Mouse (Mus musculus): ENCODE measurements around the gene Nacc2.
A peak's percentile ranks its signal among the peaks of the same experiment; 100 is the strongest.

The Nacc2 gene

DNA sequence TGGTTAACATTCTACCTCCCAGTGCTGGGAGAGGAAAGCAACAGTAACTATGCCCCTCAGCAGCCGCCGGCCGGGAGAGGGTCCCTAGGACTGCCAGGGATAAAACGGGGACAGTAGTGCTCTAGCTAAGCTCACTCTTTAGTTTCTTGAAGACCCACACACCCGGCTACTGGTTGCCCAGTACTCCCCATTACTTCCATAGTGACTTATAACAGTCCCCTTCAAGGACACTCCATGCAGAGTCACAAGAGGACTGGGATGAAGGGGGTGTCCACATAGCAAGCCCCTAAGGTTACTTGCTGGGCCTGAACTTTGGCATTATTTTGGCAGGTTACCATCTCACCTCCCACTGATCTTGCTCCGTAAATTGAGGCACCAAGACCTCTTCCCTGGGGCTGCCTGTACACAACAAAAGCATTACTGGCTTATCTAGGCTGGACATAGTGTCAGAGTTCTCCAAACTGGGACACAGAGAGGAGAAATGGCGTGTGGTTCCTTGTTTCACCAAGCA, 16.1 kb upstream of the Nacc2 start:
- DNase-seq = no peak

DNA sequence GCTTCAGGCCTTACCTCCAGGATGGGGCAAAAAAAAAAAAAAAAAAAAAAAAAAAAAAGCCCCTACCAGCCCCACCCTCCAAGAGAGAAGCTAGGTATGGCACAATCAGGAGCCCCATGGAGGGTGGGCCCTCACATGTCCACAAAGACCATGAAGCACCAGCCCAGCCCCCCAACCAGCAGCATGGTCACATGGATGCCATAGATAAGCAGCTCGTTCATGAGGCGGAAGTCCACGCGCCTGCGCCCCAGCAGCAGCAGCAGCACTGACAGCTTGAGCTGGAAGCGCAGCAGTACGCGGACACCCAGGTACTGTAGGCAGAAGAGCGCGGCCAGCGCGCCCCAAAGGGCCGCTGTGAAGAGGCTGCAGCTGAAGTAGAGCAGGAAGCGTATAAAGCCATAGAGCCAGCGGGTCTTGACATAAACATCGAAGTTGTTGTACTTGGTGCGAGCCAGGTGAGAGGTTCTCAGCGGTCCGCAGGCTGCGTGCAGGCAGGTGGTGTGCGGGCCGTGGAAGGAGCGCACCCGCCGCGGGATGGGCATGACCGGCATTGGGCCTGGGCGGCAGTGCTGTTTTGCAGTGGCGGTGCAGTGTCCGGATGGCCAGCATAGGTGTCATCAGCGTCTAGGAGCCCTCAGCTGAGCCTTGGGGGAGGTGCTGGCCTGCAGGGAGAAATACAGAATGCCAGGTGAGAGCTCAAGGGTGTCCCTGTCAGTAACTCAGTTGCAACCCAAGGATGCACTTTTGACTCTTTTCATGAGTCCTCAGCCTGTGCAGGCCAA, 15.4 kb upstream of the Nacc2 start:
- DNase-seq = peak in 1 of 2 experiments; percentile 37

DNA sequence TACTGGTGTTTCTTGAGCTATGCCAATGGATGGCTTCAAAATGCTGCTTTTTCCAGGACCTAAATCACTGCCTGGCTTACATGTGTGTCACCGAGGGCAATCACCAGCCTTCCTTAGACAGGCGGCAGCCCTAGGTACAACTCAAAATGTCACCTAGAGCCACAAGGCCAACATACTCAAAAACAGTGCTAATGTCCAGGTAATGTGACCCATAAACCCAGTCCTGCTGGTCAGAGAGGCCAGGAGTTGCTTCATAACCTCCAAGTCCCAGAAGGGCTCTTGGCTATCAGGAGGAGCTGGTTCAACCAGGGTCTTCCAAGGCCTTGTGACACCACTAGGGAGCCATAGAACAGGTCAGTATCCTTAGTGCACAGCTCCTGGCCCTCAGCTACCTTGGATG, 11.6 kb upstream of the Nacc2 start:
- DNase-seq = no peak

DNA sequence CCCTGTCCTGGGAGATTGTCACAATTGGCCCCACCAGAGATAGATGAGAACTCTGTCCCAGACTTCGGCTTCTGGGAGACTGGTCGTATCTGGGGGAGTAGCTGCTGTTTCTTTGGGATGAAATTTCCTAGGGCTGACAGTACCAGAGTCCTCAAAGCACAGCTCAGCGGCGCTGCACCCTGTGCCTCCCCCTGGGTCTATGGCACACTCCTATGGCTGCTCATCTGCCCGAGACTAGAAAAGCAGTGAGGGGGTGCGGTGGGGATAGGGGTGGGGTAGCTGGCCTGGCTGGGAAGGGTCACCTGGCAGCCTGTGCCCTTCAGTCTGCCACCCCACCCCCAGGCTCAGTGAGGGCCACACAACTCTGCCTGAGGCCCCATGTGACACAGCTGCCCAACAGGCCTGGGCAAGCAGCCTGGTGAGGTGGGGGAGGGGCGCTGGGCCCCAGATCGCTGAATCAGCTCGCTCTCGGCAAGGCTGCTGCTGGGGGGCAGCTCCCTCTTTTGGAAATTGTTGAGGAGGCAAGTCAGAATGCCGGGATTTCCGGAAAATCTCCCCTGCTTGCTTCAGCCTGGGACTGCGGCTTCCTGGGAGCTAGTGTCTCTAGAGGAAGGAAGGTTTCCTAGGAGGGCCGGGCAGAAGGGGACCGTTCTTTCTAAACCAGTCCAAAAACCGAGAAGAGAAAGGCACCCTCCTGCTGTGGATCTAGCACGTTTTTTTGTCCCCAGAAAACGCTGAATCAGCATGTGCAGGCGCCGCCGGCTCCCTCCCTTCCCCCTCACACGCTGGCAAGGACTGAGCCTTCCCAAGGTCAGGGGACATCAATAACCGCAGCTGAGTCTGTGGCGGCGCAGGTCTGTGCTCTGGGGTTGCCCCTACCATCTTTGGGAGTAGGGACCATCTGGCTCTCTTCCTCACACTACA, 9.9 kb upstream of the Nacc2 start:
- peak; percentile 11 to 41 for DNase-seq

DNA sequence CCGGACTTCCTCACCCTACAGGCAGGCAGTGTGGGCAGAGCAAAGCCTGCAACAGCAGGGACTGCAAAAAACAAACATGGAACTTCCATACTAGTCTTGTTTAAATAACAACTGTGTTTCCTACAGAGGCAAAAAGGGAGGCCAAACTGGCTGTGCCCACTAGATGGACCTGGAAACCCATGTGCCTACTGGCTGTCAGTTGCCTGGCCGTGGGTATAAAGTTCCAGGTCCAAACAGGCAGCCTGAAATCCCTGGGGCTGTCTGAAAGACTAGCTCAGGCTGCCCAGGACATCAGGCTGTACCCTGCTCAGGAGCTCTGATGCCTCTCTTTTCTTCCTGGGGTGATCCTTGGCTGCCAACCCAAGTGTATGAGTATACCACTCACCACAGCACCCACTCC, 8.3 kb upstream of the Nacc2 start:
- DNase-seq = no peak

DNA sequence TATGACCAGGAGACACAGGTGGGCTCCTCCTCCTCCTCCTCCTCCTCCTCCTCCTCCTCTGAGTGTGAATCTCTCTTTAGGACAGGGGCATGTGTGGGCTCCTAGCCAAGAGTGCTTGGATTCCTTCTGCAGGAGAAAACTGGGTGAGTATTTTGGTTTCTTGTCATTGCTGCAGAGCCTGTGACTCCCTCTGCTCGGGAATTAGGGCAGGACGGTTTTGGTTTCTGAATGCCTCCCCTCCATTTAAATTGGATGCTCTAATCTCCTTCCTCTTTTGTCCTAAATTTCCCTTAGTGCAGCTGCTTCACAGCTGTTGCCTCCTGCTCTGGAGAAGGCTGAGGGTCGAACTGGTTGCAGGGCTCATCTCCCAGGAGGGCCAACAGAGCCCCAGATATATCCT, 6.9 kb upstream of the Nacc2 start:
- no peak for DNase-seq

DNA sequence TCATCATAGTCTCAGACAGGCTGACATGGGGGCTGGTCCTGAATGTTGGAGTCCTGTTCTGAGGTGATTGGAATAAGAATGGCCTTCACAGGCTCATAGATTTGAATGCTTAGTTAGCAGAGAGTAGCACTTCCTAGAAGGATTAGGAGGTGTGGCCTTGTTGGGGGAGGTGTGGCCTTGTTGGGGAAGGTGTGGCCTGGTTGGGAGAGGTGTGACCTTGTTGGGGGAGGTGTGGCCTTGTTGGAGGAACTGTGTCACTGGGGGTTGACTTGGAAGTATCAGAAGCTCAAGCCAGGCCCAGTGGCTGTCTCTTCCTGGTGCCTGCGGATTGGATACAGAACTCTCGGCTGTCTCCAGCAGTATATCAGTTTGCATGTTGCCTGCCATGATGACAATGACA, 6.3 kb upstream of the Nacc2 start:
- DNase-seq = no peak

DNA sequence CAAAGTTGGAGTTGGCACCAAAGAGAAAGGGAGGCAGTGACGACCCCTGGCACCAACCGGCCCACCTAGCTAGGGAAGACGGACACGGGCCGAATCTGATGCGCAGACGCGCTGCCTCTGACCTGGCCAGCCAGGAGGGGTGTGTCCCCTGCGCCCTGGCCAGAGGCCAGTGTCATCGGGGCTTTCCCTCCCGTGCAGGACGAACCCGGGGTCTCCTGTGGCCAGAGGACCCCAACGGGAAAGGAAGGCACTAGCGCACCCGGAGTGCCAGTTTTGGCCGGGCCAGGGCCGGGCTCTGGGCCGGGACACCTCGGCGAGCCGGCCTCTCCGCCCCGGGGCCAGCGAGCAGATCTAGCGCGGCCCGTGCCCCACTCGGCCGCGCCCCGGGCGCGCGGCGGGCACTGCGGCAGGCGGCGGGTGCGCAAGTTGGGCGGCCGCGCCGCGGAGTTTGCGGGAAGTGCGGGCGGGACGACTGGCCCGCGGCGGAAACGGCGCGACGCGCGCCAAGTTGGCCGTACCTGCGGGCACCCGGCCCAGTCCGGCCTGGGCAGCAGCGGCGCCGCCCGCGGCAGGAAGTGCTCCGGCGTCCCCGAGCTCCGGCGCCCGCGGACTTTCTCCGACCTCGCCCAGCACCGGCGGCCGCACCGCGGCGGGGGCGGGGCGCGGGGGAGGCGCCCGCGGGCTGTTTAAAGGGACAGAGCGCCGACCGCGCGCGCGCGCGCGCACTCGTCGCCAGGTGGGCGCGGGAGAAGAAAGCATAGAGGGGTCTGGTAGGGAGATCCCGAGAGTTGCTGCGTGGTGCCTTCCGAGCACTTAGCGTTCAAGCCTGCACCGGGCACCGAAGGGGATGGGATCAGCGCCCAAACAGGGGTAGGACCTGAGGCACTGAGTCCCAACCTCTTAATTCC, 595 bp downstream of the Nacc2 start:
- peak; percentile 15 to 20 for DNase-seq

DNA sequence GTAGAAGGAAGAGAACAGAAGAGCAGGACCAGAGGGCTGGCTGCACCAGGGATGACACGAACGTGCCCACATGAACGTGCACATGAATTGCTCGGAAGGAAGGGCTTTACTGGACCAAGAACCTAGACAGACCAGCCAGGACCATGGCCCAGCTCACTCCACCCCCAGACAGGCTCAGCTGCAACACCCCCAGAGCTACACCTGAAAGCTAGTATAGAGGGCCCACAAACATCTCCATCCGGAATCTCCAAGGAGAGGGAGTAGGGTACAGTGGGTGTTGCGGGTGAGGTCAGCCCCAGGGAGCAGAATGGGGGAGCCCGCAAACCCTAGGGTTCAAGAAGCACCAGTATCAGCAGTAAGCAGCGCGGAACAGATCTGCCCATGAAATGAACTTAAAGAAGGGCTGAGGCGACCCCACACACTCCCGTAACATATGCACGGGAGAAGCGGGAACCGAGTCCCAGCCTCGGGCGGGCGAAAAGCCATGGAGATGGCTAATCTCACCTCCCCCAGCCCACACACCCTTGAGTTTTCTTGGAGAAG, 1.4 kb downstream of the Nacc2 start:
- no peak for DNase-seq

DNA sequence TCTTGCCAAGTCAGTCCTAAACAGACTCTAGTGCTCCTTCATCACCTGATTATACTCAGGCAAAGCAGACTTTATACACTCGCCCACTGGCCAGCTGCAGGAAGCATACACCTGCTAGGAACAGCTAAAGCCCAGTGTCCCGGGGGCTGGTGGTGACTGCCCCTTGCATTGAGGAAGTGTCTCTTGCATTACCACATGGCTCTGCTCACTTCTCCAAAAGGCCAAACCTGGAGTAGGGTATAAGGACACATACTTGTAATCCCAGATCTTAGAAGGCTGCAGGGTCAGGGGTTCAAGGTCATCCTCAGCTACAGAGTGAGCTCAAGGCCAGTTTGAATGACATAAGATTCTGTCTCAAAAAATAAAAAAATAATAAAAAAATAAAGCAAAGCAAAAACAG, 3.4 kb downstream of the Nacc2 start:
- no peak for DNase-seq

DNA sequence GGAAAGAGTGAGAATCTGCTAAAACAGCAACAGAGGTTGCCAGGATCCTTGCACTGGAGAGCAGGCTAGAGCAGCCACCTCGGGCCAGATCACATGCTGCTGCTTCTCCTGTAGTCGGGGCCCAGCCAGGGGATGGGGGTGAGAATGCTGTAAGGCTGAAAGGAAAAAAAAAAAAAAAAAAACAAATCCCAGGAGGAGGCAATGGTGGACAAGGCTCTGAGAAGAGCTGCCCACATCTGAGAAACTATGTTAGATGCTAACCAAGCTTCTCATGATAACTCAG, 3.8 kb downstream of the Nacc2 start:
- no peak for DNase-seq

DNA sequence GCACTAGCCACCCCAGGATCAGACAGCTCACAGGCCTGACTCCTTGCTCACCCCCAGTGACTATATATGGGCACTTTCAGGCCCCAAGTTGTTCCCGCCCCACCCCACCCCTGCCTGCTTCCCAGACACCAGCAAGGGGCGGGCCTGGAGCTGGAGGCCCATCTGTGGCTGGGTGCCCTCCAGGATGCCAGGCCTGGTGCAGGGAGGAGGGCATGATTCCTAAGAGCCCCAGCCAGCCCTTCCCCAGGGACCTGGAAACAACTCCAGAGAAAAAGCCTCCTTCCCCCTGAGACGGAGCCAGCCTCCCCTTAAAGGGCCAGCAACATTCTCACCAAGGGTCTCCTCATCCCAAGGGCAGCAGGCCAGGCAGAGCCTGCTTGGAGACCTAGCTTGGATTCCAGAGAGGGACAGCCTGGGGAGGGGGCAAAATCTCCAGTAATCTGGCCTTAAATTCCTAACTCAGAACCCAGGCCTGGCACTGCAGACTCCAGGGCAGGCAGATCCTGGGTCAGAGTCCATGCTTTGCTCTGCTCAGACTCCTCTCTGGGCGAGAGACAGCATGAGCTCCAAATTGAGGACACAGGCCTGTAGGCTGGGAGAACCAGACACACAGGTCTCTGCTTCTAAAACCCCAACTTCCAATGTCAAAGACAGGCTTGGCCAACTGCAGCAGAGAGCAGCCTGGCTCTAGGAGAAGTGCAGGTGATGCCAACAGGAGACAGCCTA, 4.3 kb downstream of the Nacc2 start:
- no peak for DNase-seq

DNA sequence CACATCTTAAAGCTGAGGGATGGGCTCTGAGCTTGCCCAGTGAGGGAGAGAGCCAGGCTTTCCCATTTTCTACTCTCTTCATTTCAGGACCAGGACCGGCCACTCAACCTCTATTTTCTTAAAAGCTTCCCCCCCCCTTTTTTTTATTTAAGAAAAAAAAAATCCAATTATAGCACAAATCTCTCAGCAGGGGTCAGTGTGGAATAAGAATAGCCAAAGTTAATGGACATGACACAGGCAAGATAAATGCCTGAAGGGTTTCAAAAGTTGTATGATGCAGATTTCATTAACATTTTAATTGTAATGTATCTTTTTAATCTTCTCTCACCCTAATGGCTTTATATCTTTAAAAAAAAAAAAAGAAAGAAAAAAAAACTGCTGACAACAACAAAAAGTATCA, 5.4 kb downstream of the Nacc2 start:
- no peak for DNase-seq

DNA sequence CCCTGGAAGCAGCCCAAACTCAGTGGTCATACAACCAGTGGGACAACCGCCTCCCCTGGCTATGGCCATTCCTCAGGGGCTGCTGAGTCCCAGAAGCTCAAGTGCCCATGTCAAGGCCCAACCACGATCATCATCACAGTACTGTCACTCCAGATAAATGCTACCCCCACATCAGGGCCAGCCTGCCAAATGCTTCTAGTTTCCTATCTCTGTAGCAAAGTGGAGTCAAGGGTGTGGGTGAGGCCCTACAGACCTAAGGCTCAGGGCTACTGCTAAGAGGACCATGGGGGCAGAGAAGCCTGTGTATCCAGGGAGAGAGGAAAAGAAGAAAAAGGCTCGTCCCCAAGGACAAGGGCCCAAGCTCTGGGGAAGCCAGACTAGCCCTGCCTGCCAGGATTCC, 6.5 kb downstream of the Nacc2 start:
- no peak for DNase-seq

DNA sequence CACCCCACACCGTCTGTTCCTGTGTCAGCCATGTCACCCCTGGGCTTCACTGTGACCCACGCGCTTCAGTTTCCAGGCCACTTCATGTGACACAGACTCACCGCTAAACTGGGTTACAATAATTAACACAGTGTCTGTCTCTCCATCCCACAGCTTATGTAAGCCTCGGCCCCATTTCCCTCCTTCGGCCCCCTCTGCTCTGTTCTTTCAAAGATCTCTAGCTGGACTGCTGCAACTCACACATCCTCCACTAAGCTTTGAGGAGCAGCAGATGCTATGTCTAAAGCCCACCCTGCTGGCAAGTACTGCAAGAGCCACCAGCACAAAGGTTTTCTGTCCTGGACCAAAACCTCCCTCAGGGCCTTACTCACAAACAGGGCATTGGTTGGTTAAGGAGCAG, 7.8 kb downstream of the Nacc2 start:
- no peak for DNase-seq

DNA sequence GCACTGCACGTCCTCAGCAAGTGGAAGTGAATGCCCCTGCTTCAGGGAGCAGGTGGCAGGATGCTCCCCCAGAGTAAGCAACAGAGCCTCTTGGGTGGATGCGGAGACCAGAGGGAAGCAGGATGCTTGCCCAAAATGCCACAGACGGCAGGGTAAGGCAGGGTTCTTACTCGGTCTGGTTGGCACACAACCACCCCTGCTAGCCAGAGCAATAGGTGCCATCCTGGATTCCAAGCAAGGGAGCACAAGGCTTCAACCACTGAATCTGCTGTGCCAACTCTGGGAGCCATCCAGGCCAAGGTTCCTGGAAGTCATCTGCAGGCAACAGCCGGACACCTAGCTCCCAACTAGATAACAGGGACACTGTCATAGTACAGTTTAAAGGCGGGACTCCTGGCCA, 14.8 kb downstream of the Nacc2 start:
- no peak for DNase-seq

DNA sequence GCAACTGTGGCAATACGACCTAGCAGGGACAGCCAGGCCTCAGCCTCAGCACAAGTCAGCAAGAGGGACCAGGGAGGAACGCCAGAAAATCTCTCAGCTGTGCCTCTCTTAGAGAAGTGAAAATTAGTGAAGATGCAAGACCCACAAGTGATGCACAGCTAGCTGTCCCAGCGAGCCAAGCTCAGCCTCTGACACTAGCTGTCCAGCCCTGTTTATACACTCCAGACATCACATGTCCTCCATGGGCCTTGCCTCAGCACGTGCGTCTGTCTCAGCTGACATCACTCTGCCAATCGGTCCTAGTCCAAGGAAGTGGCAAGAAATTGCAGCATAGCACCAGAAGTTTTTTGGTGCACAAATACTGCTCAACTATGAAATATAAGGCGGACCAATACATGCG, 16.0 kb downstream of the Nacc2 start:
- DNase-seq = no peak

DNA sequence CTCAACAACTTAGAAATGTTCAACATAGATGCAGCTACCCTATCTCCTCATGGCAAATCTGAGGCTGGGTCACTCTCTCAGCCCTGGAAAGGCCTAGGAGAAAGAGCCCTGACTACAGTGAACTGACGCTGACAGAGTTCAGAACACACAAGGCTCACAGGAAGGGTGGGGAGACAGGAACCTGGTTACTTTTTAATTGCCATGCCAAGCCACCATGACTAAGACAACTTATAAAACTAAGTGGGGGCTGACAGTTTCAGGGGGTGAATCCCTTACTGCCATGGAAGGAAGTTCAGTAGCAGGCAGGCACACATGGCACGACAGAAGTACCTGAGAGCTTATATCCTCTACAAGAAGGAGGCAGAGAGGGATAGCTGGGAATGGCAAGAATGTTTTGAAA, 16.8 kb downstream of the Nacc2 start:
- DNase-seq = no peak

DNA sequence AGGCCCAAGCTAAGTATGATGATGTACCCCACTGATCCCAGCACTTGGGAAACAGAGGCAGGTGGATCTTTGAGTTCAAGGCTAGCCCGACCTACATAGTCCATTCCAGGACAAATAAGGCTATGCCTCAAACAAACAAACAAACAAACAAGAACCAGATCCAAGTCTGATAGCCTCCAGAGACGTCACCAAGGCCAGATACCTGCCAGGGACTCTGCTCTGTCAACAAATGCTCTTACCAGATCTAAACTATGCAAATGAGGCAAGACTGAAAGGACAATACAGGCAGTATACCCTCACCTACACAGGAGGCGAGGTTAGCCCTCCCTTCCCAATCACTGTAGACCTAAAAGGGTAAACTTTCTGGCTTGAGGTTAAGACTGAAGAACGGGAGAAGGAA, 22.7 kb downstream of the Nacc2 start:
- DNase-seq = no peak

DNA sequence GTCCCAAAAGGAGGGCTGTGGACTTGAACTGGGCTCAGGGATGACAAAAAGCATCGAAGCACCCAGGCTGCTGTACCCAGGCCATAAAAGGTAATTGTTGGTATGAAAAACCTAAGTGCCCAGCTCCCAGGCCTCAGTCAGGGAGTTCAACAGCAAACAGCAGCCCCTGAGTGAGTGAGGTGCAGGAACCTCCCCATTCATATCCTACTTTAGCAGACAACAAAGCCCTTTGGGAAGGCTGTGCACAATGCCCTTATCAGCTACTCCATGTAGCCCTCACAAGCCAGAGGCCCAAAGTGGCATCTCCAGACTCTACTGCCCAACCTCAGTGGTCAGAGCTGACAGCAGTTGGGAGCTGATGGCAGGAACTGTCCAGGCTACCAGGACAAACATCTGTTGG, 23.2 kb downstream of the Nacc2 start:
- DNase-seq = no peak

DNA sequence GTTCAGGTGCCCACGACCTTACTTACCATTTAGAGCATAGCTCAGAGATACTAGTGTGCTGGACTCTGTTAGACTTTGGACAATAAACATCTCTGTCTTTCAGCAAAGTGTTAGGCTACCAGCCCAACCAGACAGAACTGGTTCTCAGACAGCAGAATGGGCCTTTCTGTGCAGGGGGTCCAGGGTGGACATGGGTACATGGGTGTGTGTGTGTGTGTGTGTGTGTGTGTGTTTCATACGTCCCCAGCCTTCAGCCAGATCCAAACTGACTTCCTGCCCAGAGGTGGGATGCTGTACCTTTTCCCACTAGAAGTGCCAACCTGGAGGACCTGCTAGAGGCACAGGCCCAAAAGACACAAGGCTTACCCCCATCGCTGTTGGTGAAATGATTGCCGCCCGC, 23.8 kb downstream of the Nacc2 start:
- no peak for DNase-seq

DNA sequence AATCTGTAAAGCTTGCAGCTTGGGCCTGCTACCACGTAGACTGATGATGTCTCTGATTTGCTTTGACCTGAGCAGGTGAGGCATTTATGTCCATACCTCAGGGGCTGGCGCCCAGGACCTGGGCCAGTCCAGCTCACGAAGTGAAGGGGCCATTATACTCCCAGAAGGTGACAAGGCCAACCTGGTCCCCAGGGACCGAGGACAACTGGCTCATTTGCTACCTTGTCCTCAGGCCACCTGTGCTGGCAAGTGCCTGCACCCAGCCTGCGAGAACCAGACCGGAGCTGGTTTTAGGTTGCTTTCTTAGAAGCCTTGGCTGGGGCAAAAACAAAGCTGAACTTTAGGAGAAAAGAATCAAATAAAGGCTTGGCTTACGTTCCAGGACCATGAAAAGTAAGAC, 29.1 kb downstream of the Nacc2 start:
- no peak for DNase-seq

All from thymus, postnatal 36 days (tissue).